Mouse (Mus musculus): Measurements from ENCODE around the gene BC049352.

The BC049352 gene
- long read RNA-seq, experiment 1, partial matches to known transcripts, result 0 of 1 reads
- long read RNA-seq, experiment 1, other reads (novel, unspliced or antisense), result 1 of 1 reads
- long read RNA-seq, experiment 2, partial matches to known transcripts, result 0 of 1 reads
- long read RNA-seq, experiment 2, other reads (novel, unspliced or antisense), result 1 of 1 reads

GRCm38 (mm10) chr9:45181770-45182169 lies at the start of gene BC049352:
BC049352 (plus strand) TSS chr9:45182007.
- intact Hi-C loops (cut with DNase I), result no loop called here

- intact Hi-C loops (cut with DNase I), result loop anchor here (5.0 kb wide), 1 partner anchor 111 kb away; no protein-coding TSS in a partner anchor
Observed at GRCm38 (mm10) chr9:45133484-45134310, 48.1 kb upstream of the BC049352 start.

GRCm38 (mm10) chr9:45136442-45137169 lies 45.2 kb upstream of the BC049352 start:
- intact Hi-C loops (cut with DNase I), result no loop called here

- intact Hi-C loops (cut with DNase I), result no loop called here
Observed at GRCm38 (mm10) chr9:45138191-45139032, 43.4 kb upstream of the BC049352 start, which contains the start of gene Scn4b. Scn4b (plus strand) TSS chr9:45138395.

- intact Hi-C loops (cut with DNase I), result no loop called here
Observed at GRCm38 (mm10) chr9:45139082-45139481, 42.7 kb upstream of the BC049352 start.

GRCm38 (mm10) chr9:45140945-45141344 lies 40.9 kb upstream of the BC049352 start:
- intact Hi-C loops (cut with DNase I), result no loop called here

- intact Hi-C loops (cut with DNase I), result no loop called here
Observed at GRCm38 (mm10) chr9:45142686-45143085, 39.1 kb upstream of the BC049352 start.

GRCm38 (mm10) chr9:45145533-45146266 lies 36.1 kb upstream of the BC049352 start:
- intact Hi-C loops (cut with DNase I), result loop anchor here (2.0 kb wide), 1 partner anchor 123 kb away; no protein-coding TSS in a partner anchor

GRCm38 (mm10) chr9:45146267-45146597 lies 35.6 kb upstream of the BC049352 start:
- intact Hi-C loops (cut with DNase I), result loop anchor here (2.0 kb wide), 1 partner anchor 123 kb away; no protein-coding TSS in a partner anchor

GRCm38 (mm10) chr9:45150933-45151332 lies 30.9 kb upstream of the BC049352 start:
- intact Hi-C loops (cut with DNase I), result no loop called here

- intact Hi-C loops (cut with DNase I), result no loop called here
Observed at GRCm38 (mm10) chr9:45153361-45153760, 28.4 kb upstream of the BC049352 start.

GRCm38 (mm10) chr9:45167903-45168302 lies 13.9 kb upstream of the BC049352 start:
- intact Hi-C loops (cut with DNase I), result no loop called here

- intact Hi-C loops (cut with DNase I), result no loop called here
Observed at GRCm38 (mm10) chr9:45170150-45170549, 11.7 kb upstream of the BC049352 start.

- intact Hi-C loops (cut with DNase I), result no loop called here
Observed at GRCm38 (mm10) chr9:45171073-45171610, 10.7 kb upstream of the BC049352 start.

GRCm38 (mm10) chr9:45173475-45173874 lies 8.3 kb upstream of the BC049352 start:
- intact Hi-C loops (cut with DNase I), result no loop called here

- intact Hi-C loops (cut with DNase I), result no loop called here
Observed at GRCm38 (mm10) chr9:45179282-45179681, 2.5 kb upstream of the BC049352 start.

- intact Hi-C loops (cut with DNase I), result no loop called here
Observed at GRCm38 (mm10) chr9:45182521-45182920, 714 bp downstream of the BC049352 start.

- intact Hi-C loops (cut with DNase I), result no loop called here
Observed at GRCm38 (mm10) chr9:45183266-45183665, 1.5 kb downstream of the BC049352 start.

- intact Hi-C loops (cut with DNase I), result no loop called here
Observed at GRCm38 (mm10) chr9:45185250-45185649, 3.4 kb downstream of the BC049352 start.
